Mouse (Mus musculus) liver, embryonic 15.5 days (tissue): Measurements from ENCODE around the gene Mex3a. TPM values are rescaled to one million over a fixed set of nuclear protein-coding genes. Genes with fewer than 3 reads are reported as not detected.

Experiments used
- ATAC-seq: fragments of 200-750 bp; cut with Nextera tagmentation; 2 replicates; pipeline ENCODE4 v1.8.0; 2017; ENCODE audit warnings: moderate number of reproducible peaks, mild to moderate bottlenecking, moderate library complexity; ENCODE audit not compliant: insufficient read depth
- H3K27ac ChIP-seq: fragments of 300-500 bp; sonication (generic); replicated peaks from 2 replicates; pipeline ENCODE4 v1.5.1; 2015; ENCODE audit warnings: mild to moderate bottlenecking, inconsistent platforms
- H3K27me3 ChIP-seq: fragments of 300-500 bp; sonication (generic); 2 replicates; pipeline ENCODE4 v1.6.1; 2015; ENCODE audit warnings: mild to moderate bottlenecking, inconsistent platforms
- H3K36me3 ChIP-seq: fragments of 300-500 bp; sonication (generic); replicated peaks from 2 replicates; pipeline ENCODE4 v1.6.1; 2015; ENCODE audit warnings: moderate library complexity, mild to moderate bottlenecking, inconsistent platforms
- H3K4me1 ChIP-seq: fragments of 300-500 bp; sonication (generic); replicated peaks from 2 replicates; pipeline ENCODE4 v1.6.1; 2015; ENCODE audit warnings: inconsistent platforms
- H3K4me2 ChIP-seq: fragments of 300-500 bp; sonication (generic); 2 replicates; pipeline ENCODE4 v1.6.1; 2015; ENCODE audit warnings: moderate library complexity, mild to moderate bottlenecking, inconsistent platforms
- H3K4me3 ChIP-seq: fragments of 300-500 bp; sonication (generic); replicated peaks from 2 replicates; pipeline ENCODE4 v1.5.1; 2015; ENCODE audit warnings: mild to moderate bottlenecking, inconsistent platforms
- H3K9ac ChIP-seq: fragments of 300-500 bp; sonication (generic); 2 replicates; pipeline ENCODE4 v1.6.1; 2015; ENCODE audit warnings: moderate library complexity, mild to moderate bottlenecking, inconsistent platforms
- H3K9me3 ChIP-seq: fragments of 300-500 bp; sonication (generic); replicated peaks from 2 replicates; pipeline ENCODE4 v1.6.1; 2016; ENCODE audit warnings: inconsistent platforms
- WGBS: fragments of 180-500 bp; shearing (Covaris S2); methylation state at CpG from one replicate; pipeline ENCODE4 v1.1.7; 2015; ENCODE audit warnings: mixed read lengths; ENCODE audit not compliant: insufficient replicate concordance; 5-methylcytosine and 5-hydroxymethylcytosine counted together
- polyA plus RNA-seq: library from polyadenylated mRNA; unstranded; fragments of >200 nt; fragmentation: Nextera tagmentation; extraction: Ambion mirVana; gene quantifications from 2 replicates; pipeline ENCODE4 v1.2.1, GENCODE M21; 2015

Mex3a gene
- polyA plus RNA-seq, 1 experiment from 2014 or later: 0.60 TPM

DNA sequence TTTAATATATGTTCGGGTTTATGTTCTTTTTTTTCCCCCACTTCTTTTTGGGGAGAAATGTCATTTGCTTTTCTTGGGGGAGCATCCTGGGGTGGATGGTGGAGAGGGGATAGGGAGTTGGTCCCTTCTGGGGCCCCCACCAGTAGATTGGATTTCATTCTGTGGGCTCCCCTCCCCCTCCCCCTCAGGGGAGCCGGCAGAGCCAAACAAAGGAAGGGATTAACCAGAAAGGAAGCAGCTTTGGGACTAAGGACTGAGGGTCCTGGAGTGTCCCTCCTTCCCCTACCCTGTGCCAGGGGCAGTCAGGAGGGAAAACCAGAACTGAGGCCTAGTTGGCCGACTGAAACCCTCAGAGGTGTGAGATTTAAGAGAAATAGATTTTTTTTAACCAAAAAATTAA is 7.2 kb downstream of the Mex3a start:
- H3K36me3 ChIP-seq: no peaks in the 10 kb centered on the region
- WGBS: 35% methylated on average over 3 of the region's 3 CpGs
- no peak overlapping the region for H3K4me3 ChIP-seq
- peaks cover 32% of the 10 kb centered on the region for H3K4me1 ChIP-seq
- ATAC-seq: no peak
- H3K27ac ChIP-seq: no peak overlapping the region
- no peaks in the 10 kb centered on the region for H3K9me3 ChIP-seq
- no peak overlapping the region for H3K9ac ChIP-seq
- no peak overlapping the region for H3K4me2 ChIP-seq
- peaks cover 8% of the 10 kb centered on the region; the same call in 1 of the 2 replicates for H3K27me3 ChIP-seq

GRCm38 (mm10) chr3:88540085-88540484 is 7.9 kb downstream of the Mex3a start:
- ATAC-seq: no peak
- 58% methylated on average over 5 of the region's 5 CpGs for WGBS
- Histone ChIP-seq H3K4me2 (no peak overlapping the region), H3K9me3 (no peaks in the 10 kb centered on the region), H3K27ac (no peak overlapping the region), H3K4me1 (peaks cover 35% of the 10 kb centered on the region), H3K36me3 (no peaks in the 10 kb centered on the region), H3K9ac (no peak overlapping the region), H3K27me3 (peaks cover 7% of the 10 kb centered on the region; the same call in 1 of the 2 replicates), H3K4me3 (no peak overlapping the region)

DNA sequence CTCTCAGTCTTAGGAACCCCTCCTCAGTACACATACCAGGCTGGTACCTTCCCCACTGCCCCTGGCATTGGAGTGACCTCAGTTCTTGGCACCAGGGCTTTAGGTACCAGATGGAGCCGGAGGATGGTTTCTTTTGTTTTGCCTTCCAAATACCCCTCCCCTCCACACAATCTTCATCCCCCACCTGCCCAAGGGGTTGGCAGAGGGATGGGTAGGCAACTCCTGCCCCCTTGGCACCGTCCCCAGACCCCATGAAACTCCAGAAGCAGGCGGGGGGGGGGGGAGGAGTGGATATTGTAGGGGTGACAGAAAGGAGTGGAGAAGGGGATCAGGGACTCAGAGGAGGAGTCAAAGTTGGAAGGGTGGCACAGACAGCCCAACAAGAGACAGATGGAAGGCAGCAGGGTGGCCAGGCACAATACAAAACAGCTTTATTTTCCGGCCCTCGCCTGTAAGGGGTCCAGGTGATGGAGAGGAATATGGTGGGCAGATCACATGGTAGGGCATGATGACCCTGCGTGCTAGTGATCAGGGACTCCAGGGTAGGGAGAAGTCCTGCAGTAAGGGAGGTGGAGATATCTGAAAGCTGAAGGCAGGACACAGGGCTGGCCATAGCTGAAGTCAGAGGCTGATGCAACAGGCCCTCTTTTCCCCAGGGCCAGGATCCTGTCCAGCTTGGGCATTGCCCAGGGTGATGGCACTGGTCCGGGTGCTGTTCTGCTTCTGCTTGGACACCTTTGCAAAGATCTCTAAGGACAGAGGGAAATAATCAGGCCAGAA is 9.6 kb downstream of the Mex3a start:
- no peak overlapping the region for H3K9ac ChIP-seq

GRCm38 (mm10) chr3:88542486-88542885 is 10.3 kb downstream of the Mex3a start:
- Histone ChIP-seq H3K9me3 (no peaks in the 10 kb centered on the region), H3K36me3 (no peaks in the 10 kb centered on the region), H3K4me1 (peaks cover 23% of the 10 kb centered on the region), H3K27me3 (no peaks in the 10 kb centered on the region), H3K4me3 (no peak overlapping the region), H3K9ac (no peak overlapping the region), H3K4me2 (no peak overlapping the region), H3K27ac (no peak overlapping the region)
- WGBS: 68% methylated on average over 4 of the region's 4 CpGs
- ATAC-seq: no peak

More for the DNA sequence above, 9.6 kb downstream of the Mex3a start:
- Histone ChIP-seq H3K4me3 (no peak overlapping the region), H3K9me3 (no peaks in the 10 kb centered on the region), H3K27ac (no peak overlapping the region), H3K4me2 (no peak overlapping the region), H3K36me3 (no peaks in the 10 kb centered on the region), H3K4me1 (peaks cover 24% of the 10 kb centered on the region), H3K27me3 (no peaks in the 10 kb centered on the region)
- no peak for ATAC-seq
- 69% methylated on average over 7 of the region's 7 CpGs for WGBS

DNA sequence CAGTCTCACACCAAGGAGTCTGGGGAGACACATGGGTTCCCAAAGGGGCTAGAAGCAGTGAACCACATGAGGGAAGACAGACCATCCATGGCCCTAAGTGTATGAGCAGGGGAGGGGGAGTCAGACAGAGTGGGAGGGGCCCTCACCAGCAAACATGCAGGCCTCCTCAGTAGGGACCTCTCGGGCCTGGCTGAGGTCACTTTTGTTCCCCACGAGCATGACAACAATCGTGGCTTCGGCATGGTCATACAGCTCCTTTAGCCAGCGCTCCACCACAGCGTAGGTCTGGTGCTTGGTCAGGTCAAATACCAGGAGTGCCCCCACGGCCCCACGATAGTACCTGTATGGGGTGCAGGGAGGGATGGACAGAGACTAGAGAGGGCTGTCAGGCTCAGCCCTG is 11.0 kb downstream of the Mex3a start:
- Histone ChIP-seq H3K4me3 (no peak overlapping the region), H3K27me3 (no peaks in the 10 kb centered on the region), H3K27ac (no peak overlapping the region), H3K4me1 (peaks cover 22% of the 10 kb centered on the region), H3K9me3 (no peaks in the 10 kb centered on the region), H3K36me3 (no peaks in the 10 kb centered on the region), H3K9ac (no peak overlapping the region), H3K4me2 (no peak overlapping the region)
- ATAC-seq: no peak
- 67% methylated on average over 8 of the region's 8 CpGs for WGBS

DNA sequence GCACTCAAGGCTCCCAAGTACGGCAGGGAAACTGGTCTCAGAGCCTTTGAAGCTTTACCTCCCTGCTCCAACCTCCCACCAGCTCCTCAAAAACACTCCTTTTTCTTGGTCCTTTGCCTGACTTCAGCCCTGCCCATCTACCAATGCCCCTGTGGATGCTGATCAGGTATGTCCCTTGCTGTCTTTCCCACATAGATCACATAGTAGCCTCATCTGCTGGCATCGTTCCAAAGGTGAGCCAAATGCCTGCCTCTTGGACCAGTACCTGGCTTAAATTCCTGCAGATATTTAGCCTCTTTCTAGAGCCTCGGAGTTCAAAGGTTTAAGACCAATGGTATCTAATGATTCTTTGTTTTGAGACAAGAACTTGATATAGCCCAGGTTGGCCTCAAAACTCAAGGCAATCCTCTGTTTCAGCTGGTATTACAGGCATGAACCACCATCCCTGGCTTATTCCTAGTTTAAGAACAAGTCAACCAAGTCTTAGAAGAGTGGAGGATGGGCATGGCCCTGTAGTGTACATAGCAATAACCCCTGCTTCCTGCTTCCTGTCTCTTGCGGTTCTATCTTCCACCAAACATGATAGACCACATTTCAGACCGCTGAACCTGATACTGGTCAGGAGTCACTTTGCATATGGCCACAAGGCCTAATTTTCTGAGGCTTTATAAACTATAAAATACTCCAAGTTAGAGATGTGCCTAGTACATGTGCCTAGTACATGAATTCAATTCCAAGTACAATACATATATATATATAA is 11.6 kb downstream of the Mex3a start:
- H3K27ac ChIP-seq: no peak overlapping the region
- WGBS: 41% methylated on average over 5 of the region's 5 CpGs
- peaks cover 22% of the 10 kb centered on the region for H3K4me1 ChIP-seq
- no peaks in the 10 kb centered on the region for H3K27me3 ChIP-seq
- H3K9ac ChIP-seq: no peak overlapping the region
- H3K36me3 ChIP-seq: no peaks in the 10 kb centered on the region
- H3K9me3 ChIP-seq: no peaks in the 10 kb centered on the region
- no peak overlapping the region for H3K4me2 ChIP-seq
- no peak for ATAC-seq
- no peak overlapping the region for H3K4me3 ChIP-seq

- H3K4me3 ChIP-seq: no peak overlapping the region
- H3K27ac ChIP-seq: no peak overlapping the region
- 0 out of 2 replicates have a peak, but pooled peaks have one; percentile 16 for ATAC-seq
- H3K4me1 ChIP-seq: peaks cover 22% of the 10 kb centered on the region
- H3K36me3 ChIP-seq: no peaks in the 10 kb centered on the region
- 33% methylated on average over 5 of the region's 5 CpGs for WGBS
- H3K9me3 ChIP-seq: no peaks in the 10 kb centered on the region
- no peaks in the 10 kb centered on the region for H3K27me3 ChIP-seq
- no peak overlapping the region for H3K9ac ChIP-seq
- H3K4me2 ChIP-seq: no peak overlapping the region
Measured at GRCm38 (mm10) chr3:88544514-88544913, 12.3 kb downstream of the Mex3a start.

GRCm38 (mm10) chr3:88544955-88545591 is 12.9 kb downstream of the Mex3a start:
- Histone ChIP-seq H3K4me3 (no peak overlapping the region), H3K9me3 (no peaks in the 10 kb centered on the region), H3K27me3 (no peaks in the 10 kb centered on the region), H3K4me2 (no peak overlapping the region), H3K9ac (no peak overlapping the region), H3K36me3 (no peaks in the 10 kb centered on the region), H3K4me1 (peaks cover 28% of the 10 kb centered on the region), H3K27ac (no peak overlapping the region)
- WGBS: 46% methylated on average over 20 of the region's 20 CpGs
- ATAC-seq: no peak

- H3K9ac ChIP-seq: no peak overlapping the region
- H3K27ac ChIP-seq: no peak overlapping the region
- peaks cover 45% of the 10 kb centered on the region for H3K4me1 ChIP-seq
- no peaks in the 10 kb centered on the region for H3K36me3 ChIP-seq
- ATAC-seq: no peak
- 46% methylated on average over 6 of the region's 6 CpGs for WGBS
- H3K9me3 ChIP-seq: no peaks in the 10 kb centered on the region
- no peaks in the 10 kb centered on the region for H3K27me3 ChIP-seq
- no peak overlapping the region for H3K4me3 ChIP-seq
- H3K4me2 ChIP-seq: no peak overlapping the region
Measured at GRCm38 (mm10) chr3:88546674-88547418, 14.7 kb downstream of the Mex3a start.

- Histone ChIP-seq H3K4me1 (peaks cover 58% of the 10 kb centered on the region), H3K9me3 (no peaks in the 10 kb centered on the region), H3K4me3 (no peak within 1 kb of the TSS), H3K9ac (no peak within 1 kb of the TSS), H3K4me2 (no peak within 1 kb of the TSS), H3K27ac (no peak within 1 kb of the TSS), H3K36me3 (no peaks in the 10 kb centered on the region), H3K27me3 (no peaks in the 10 kb centered on the region)
- 71% methylated on average over 18 of the region's 18 CpGs for whole genome bisulfite sequencing
- no peak for ATAC-seq
Measured at GRCm38 (mm10) chr3:88548180-88548917, 16.2 kb downstream of the Mex3a start, which contains the start of gene Rab25. Gene Rab25 (minus strand): TSS chr3:88548300.
